Mouse (Mus musculus) midbrain, embryonic 13.5 days (tissue): ENCODE results near the gene Fam214b. TPM values are rescaled to one million over a fixed set of nuclear protein-coding genes. Genes with fewer than 3 reads are reported as not detected.

ENCODE experiments used
- ATAC-seq: fragments of 200-750 bp; cut with Nextera tagmentation; 2 replicates; pipeline ENCODE4 v1.8.0; 2017; ENCODE audit warnings: mild to moderate bottlenecking, moderate TSS enrichment, moderate library complexity
- H3K27ac ChIP-seq: fragments of 300-500 bp; sonication (generic); 2 replicates; pipeline ENCODE4 v1.5.1; 2015; ENCODE audit warnings: inconsistent platforms, mild to moderate bottlenecking, moderate library complexity
- H3K27me3 ChIP-seq: fragments of 300-500 bp; sonication (generic); 2 replicates; pipeline ENCODE4 v1.6.1; 2015; ENCODE audit warnings: mild to moderate bottlenecking, inconsistent platforms
- H3K36me3 ChIP-seq: fragments of 300-500 bp; sonication (generic); 2 replicates; pipeline ENCODE4 v1.6.1; 2015; ENCODE audit warnings: mild to moderate bottlenecking, inconsistent platforms
- H3K4me1 ChIP-seq: fragments of 300-500 bp; sonication (generic); replicated peaks from 2 replicates; pipeline ENCODE4 v1.6.1; 2015; ENCODE audit warnings: inconsistent platforms
- H3K4me2 ChIP-seq: fragments of 300-500 bp; sonication (generic); replicated peaks from 2 replicates; pipeline ENCODE4 v1.6.1; 2015; ENCODE audit warnings: moderate library complexity, mild to moderate bottlenecking, inconsistent platforms
- H3K4me3 ChIP-seq: fragments of 300-500 bp; sonication (generic); replicated peaks from 2 replicates; pipeline ENCODE4 v1.5.1; 2015; ENCODE audit warnings: mild to moderate bottlenecking, inconsistent platforms
- H3K9ac ChIP-seq: fragments of 300-500 bp; sonication (generic); replicated peaks from 2 replicates; pipeline ENCODE4 v1.6.1; 2015; ENCODE audit warnings: mild to moderate bottlenecking, inconsistent platforms
- H3K9me3 ChIP-seq: fragments of 300-500 bp; sonication (generic); 2 replicates; pipeline ENCODE4 v1.6.1; 2016; ENCODE audit warnings: mild to moderate bottlenecking, inconsistent platforms
- WGBS: fragments of 180-500 bp; shearing (Covaris S2); methylation state at CpG from one replicate; pipeline ENCODE4 v1.1.7; 2015; 5-methylcytosine and 5-hydroxymethylcytosine counted together
- polyA plus RNA-seq: library from polyadenylated mRNA; unstranded; fragments of >200 nt; fragmentation: Nextera tagmentation; extraction: Ambion mirVana; gene quantifications from 2 replicates; pipeline ENCODE4 v1.2.1, GENCODE M21; 2015

Fam214b gene
- polyA plus RNA-seq, 1 experiment from 2014 or later: 55.2 TPM

DNA sequence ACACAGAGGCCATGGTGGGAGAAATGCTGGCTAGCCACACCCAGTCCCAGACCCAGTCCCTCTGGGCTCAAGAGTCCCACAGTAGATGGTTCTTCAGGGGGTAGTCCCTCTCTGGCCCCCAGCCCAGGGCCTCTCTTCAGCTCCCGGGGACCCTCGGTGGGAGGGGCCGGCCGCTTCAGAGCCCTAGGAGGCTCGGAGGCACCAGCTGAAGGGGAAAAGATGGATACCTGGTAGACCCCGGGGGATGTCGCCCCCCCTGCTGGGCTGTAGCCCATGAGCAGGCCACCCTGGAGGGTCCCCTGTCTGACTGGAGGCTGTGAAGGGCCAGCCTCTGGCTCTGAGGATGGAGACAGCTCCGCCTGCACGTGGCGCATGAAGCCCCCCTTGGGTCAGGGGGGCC, 9.7 kb downstream of the Fam214b start:
- 94% methylated on average over 9 of the region's 10 CpGs for WGBS
- no peak overlapping the region for H3K4me2 ChIP-seq
- peaks cover 52% of the 10 kb centered on the region for H3K4me1 ChIP-seq
- no peak for ATAC-seq
- no peak overlapping the region for H3K4me3 ChIP-seq
- H3K27ac ChIP-seq: no peak overlapping the region
- H3K9me3 ChIP-seq: no peaks in the 10 kb centered on the region
- peaks cover 49% of the 10 kb centered on the region for H3K36me3 ChIP-seq
- no peak overlapping the region for H3K9ac ChIP-seq
- H3K27me3 ChIP-seq: no peaks in the 10 kb centered on the region

DNA sequence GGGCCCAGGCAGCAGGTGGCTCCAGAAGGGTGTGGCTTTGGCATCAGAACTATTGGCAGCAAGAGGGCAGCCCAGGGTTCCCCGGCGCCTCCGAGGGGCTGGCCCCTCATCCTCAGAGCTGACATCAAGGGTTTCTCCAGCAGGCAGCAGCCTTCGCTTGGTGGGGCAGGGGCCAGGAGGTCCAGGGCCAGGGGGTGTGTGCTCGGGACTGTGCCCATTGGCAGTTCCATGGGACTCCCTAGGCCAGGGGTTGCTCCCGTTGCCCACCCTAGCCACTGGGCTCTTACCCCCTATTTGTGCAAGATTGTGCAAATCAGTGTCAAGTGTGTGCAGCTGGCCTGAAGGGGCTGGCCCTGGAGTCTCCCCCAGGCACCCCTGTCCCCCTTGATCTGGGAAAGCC, 10.2 kb downstream of the Fam214b start:
- Histone ChIP-seq H3K4me2 (no peak overlapping the region), H3K9me3 (no peaks in the 10 kb centered on the region), H3K9ac (no peak overlapping the region), H3K36me3 (peaks cover 49% of the 10 kb centered on the region), H3K4me3 (no peak overlapping the region), H3K27me3 (no peaks in the 10 kb centered on the region), H3K4me1 (peaks cover 47% of the 10 kb centered on the region), H3K27ac (no peak overlapping the region)
- 91% methylated on average over 6 of the region's 6 CpGs for WGBS
- ATAC-seq: no peak

DNA sequence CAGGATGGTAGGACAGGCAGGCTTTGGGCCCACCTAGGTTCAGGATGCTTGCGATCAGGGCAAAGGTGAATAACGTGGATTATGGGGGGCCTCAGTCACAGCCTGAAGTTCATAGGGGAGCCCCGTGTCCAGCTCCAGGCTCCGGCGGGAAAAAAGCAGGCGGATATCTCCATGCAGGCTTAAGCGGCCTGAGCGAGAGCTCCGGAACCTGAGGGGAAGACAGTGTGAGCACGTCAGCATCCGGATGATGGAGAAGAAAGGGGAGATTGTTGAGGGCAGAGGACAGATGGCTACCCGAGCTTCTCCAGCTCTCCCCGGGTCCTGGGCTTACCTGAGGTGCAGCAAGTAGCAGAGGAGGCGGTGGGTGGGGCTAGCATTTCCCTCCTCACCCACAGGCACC, 12.5 kb downstream of the Fam214b start:
- Histone ChIP-seq H3K4me1 (peaks cover 46% of the 10 kb centered on the region), H3K27me3 (no peaks in the 10 kb centered on the region), H3K4me3 (no peak overlapping the region), H3K9ac (0 out of 2 replicates have a peak overlapping the region, but pooled peaks have one; percentile 19), H3K9me3 (no peaks in the 10 kb centered on the region), H3K4me2 (no peak overlapping the region), H3K36me3 (peaks cover 62% of the 10 kb centered on the region), H3K27ac (peak overlapping the region; percentile 14; the same call in 1 of the 2 replicates)
- ATAC-seq: no peak
- 88% methylated on average over 14 of the region's 14 CpGs for WGBS

DNA sequence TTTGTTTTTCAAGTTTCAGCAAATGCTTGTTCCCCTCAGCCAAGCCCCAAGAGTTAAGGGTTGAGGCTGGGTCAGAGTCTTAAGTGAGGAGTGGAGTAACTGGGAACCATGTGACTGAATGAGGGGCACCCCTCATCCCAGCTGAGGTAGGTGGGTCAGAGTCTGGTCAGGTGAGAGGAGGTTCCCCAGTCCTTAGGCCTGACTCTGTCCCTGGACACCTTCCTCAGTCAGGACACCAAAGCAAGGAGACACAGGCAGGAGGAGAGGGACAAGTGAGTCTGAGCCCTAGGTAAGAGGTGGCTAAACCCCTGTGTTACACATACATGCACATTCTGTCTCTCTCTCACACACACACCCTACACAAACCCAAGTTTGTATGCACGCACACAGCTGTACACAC, 13.5 kb downstream of the Fam214b start:
- 89% methylated on average over 1 of the region's 1 CpGs for WGBS
- Histone ChIP-seq H3K27me3 (no peaks in the 10 kb centered on the region), H3K9me3 (no peaks in the 10 kb centered on the region), H3K4me1 (peaks cover 36% of the 10 kb centered on the region), H3K27ac (peak overlapping the region; percentile 91), H3K4me3 (no peak overlapping the region), H3K4me2 (no peak overlapping the region), H3K9ac (peak overlapping the region; percentile 39; the same call in 1 of the 2 replicates), H3K36me3 (peaks cover 71% of the 10 kb centered on the region)
- no peak for ATAC-seq

DNA sequence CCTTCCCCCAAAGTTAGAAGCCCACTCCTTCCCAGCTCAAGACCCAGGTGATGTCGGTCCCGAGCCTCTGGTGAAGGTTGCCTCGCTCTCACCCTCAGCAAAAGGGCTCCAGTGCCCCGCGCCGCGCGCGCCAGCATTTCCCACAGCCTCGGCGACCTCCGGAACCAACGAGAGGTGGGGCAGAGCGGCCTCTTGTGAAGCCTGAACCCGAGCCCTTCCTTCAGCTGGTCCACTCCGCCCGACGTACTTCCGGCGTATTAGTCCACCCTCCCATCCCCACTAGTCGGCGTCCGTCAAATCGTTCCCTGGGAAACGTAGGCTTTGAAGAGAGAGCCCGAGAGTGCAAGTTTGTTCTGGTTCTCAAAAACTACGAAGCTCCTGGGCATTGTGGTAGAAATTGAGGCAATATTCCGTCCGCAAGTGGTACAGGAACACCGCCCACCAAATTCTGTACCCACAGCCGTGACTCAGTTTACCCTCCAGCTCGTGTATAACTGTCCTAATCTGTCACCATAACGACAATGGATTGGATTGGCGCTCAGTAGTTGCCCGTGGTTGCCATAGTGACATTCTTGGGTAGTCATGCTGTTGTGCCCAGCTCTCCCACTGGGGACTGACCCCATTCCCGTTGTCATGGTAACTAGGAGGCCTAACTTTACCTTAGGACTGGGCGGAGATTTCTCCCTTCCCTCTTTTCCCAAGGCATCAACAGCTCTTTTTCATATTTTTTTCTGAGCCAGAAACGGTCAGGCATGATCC, 14.6 kb downstream of the Fam214b start, which contains the start of gene Stoml2:
Stoml2 (minus strand) TSS at position 474 of the 759 bp plus-strand sequence.
- peak within 1 kb of the TSS; percentile 91 for H3K27ac ChIP-seq
- no peaks in the 10 kb centered on the region for H3K9me3 ChIP-seq
- H3K27me3 ChIP-seq: no peaks in the 10 kb centered on the region
- ATAC-seq: peak; percentile 97
- WGBS: under 1% methylated on average over 38 of the region's 38 CpGs
- H3K4me1 ChIP-seq: peaks cover 29% of the 10 kb centered on the region
- peak within 1 kb of the TSS; percentile 92 for H3K9ac ChIP-seq
- peak within 1 kb of the TSS; percentile 74 for H3K4me2 ChIP-seq
- H3K36me3 ChIP-seq: peaks cover 73% of the 10 kb centered on the region
- peak within 1 kb of the TSS; percentile 72 for H3K4me3 ChIP-seq

DNA sequence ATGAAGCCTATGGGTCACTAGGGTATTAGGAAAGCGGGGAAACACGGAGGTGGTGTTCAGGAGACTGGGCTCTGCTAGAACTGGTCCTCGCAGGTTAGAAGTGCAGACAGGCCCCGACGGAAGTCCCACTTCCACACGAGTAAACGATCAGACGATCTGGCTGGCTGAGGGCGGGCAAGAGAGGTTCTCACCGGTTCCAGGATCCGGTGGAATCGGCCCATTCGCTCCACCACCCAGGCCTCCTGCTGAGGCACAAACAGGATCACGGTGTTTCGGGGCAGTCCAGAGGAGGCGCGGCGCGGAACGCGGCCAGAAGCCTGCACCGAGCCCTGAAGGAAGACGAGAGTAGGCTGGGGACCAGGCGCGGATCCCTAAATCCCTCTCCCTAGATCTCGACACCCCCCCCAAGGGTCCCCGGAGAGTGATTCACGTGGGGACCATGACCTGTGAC, 15.2 kb downstream of the Fam214b start:
- Histone ChIP-seq H3K27ac (peak overlapping the region; percentile 91), H3K27me3 (no peaks in the 10 kb centered on the region), H3K4me1 (peaks cover 29% of the 10 kb centered on the region), H3K9me3 (no peaks in the 10 kb centered on the region), H3K36me3 (peaks cover 67% of the 10 kb centered on the region), H3K4me3 (peak overlapping the region; percentile 72), H3K9ac (peak overlapping the region; percentile 92), H3K4me2 (peak overlapping the region; percentile 74)
- 1% methylated on average over 28 of the region's 28 CpGs for WGBS
- ATAC-seq: peak; percentile 74

DNA sequence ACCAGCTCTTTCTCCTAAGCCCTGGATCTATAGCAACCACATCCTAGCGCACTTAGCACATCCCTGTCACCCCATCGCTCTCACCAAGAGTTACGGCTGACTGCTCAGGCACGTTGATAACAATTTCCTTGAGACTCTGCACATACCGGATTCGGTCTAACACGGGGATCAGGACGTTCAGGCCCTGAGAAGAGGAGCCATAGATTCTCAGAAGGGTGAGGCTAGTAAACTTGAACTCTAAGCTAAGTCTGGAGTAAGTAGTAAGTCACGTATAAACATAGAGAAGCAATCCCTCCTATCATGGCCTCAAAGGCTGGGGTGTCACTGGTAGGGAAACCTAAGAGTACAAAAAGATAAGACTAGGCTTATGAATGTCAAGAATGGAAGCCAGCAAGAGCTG, 15.7 kb downstream of the Fam214b start:
- Histone ChIP-seq H3K36me3 (peaks cover 63% of the 10 kb centered on the region), H3K27me3 (no peaks in the 10 kb centered on the region), H3K4me3 (peak overlapping the region; percentile 72), H3K4me1 (peaks cover 29% of the 10 kb centered on the region), H3K9ac (peak overlapping the region; percentile 92), H3K27ac (peak overlapping the region; percentile 91; the same call in 1 of the 2 replicates), H3K9me3 (no peaks in the 10 kb centered on the region), H3K4me2 (peak overlapping the region; percentile 74)
- no peak for ATAC-seq
- 69% methylated on average over 9 of the region's 9 CpGs for WGBS

DNA sequence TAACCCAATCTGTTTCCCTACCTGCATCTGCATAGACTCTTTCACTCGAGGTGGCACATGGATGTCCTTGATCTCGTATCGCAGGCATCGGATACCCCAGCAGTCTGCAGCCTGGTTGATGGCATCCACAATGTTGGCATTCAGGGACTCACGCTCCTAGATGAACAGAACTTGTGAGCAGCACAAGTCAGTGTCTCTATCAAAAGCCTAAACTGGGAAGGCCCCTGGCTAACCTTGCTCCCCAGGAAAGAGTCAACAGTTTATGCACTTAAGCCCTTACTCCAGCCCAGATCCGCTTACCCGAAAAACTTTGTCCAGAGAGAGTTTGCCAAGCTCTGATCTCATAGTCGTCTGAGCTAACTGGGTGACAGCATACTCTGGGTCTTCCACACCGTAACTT, 16.3 kb downstream of the Fam214b start:
- no peak for ATAC-seq
- 94% methylated on average over 9 of the region's 9 CpGs for WGBS
- Histone ChIP-seq H3K9me3 (no peaks in the 10 kb centered on the region), H3K4me3 (peak overlapping the region; percentile 72; the same call in 1 of the 2 replicates), H3K9ac (peak overlapping the region; percentile 92; the same call in 1 of the 2 replicates), H3K4me2 (peak overlapping the region; percentile 74; the same call in 1 of the 2 replicates), H3K36me3 (peaks cover 57% of the 10 kb centered on the region), H3K4me1 (peaks cover 33% of the 10 kb centered on the region), H3K27ac (no peak overlapping the region), H3K27me3 (no peaks in the 10 kb centered on the region)

DNA sequence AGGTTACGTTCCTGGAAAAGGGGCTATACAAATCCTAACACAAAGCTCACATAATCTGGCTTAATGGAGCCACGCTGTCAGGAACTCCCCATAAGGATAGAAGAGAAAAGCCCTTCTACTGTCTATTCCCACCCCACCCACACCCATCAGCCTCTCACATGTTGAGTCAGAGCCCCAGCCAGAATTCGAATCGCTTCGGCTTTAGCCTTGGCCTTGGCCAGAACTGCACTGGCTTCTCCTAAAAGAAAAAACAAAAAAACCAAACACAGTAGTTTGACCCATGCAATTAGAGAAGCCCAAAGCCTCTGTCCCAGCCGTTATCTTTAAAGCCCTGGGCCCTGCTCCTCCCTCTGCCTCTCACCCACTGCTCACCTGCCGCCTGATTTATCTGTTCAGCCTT, 16.9 kb downstream of the Fam214b start:
- Histone ChIP-seq H3K36me3 (peaks cover 51% of the 10 kb centered on the region), H3K9me3 (no peaks in the 10 kb centered on the region), H3K9ac (no peak overlapping the region), H3K4me3 (no peak overlapping the region), H3K27ac (no peak overlapping the region), H3K4me2 (no peak overlapping the region), H3K27me3 (no peaks in the 10 kb centered on the region), H3K4me1 (peaks cover 40% of the 10 kb centered on the region)
- WGBS: 92% methylated on average over 7 of the region's 7 CpGs
- no peak for ATAC-seq

DNA sequence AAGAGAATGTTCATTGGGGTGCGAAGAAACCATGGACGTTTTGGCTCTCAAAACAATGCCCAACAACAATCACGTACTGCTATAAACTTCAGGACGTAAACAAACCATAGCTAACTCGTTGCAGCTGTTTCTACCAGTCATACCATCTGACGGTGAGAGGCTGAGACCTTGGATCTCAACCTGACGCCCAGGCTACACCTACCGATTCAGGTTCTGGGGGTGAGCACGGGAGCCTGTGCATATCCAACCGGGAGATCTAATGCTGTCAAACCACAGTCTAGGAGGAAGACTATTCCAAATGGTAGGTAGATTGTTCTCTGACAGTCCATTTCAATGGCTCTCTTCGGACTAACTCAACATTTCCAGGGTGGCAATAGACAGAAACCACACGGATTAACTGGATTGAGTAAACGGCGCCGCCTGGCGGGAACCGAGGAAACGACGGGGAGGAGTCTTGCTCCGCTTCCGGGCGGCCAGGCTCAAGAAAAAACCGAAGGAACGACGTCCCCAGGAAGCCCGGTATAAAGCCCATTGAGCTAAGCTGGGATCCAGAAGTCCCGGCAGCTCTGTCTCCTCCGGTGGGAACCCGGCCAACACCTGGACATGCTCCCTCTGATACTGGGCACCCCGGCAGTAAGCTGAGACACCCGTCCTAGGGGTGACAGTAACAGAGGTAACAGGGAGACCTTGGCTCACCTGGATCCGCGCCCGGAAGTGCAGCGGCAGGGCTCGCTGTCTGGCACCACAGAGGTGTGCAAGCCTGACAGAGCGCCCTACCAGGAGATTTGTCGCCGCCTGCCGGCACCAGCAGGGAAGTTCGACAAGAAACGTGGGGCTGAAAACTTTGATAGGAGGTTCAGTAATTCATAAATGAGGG, 20.7 kb downstream of the Fam214b start, which contains the start of gene Pigo:
Pigo (minus strand) TSS at position 736 of the 877 bp plus-strand sequence.
- peak; percentile 97 for ATAC-seq
- H3K4me1 ChIP-seq: peaks cover 31% of the 10 kb centered on the region
- H3K9ac ChIP-seq: peak within 1 kb of the TSS; percentile 71
- peaks cover 70% of the 10 kb centered on the region for H3K36me3 ChIP-seq
- H3K4me3 ChIP-seq: peak within 1 kb of the TSS; percentile 61
- H3K4me2 ChIP-seq: peak within 1 kb of the TSS; percentile 76
- H3K27ac ChIP-seq: peak within 1 kb of the TSS; percentile 93
- 10% methylated on average over 42 of the region's 42 CpGs for WGBS
- no peaks in the 10 kb centered on the region for H3K9me3 ChIP-seq
- H3K27me3 ChIP-seq: no peaks in the 10 kb centered on the region

DNA sequence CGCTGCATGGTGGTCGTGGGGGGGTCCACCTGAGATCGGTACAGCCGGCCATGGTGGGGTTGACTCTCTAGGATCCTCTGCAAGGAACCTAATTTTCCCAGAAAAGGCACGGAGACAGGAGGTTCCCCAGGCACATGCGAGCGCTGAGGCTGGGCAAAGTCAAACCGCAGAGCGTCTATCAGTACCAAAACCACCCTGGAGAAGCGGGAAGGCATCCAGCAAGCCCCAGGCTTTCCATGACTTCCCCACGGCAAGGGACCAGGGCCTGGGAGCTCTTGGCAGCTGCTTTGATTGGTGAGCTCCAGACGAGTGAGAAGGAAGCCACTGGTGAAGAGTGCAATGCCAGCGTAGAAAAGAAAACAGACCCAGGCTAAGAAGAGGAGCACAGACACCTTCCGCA, 21.3 kb downstream of the Fam214b start:
- ATAC-seq: no peak
- Histone ChIP-seq H3K27ac (peak overlapping the region; percentile 93), H3K4me3 (peak overlapping the region; percentile 61), H3K27me3 (no peaks in the 10 kb centered on the region), H3K4me2 (peak overlapping the region; percentile 76), H3K4me1 (peaks cover 24% of the 10 kb centered on the region), H3K9ac (peak overlapping the region; percentile 71), H3K9me3 (no peaks in the 10 kb centered on the region), H3K36me3 (peaks cover 75% of the 10 kb centered on the region)
- 84% methylated on average over 14 of the region's 14 CpGs for WGBS

DNA sequence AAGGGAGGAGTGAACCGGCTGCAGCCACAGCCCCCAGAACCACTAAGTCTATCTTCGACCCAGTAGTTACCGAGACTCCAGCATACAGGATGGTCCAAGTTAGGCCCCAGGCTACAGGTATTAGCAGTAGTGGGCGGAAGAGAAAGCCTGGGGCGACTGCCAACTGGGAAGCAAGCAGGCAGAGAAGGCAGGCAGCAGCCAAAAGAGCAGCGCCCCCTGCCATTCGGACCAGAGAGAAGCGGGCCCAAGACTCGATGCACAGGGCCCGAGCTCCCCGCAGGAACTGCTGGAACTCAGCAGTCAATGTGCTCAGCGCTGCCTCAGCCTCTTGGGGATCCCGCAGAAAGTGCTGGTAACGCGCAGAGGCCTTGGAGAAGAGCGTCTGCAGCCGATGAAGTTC, 24.7 kb downstream of the Fam214b start:
- Histone ChIP-seq H3K4me2 (no peak overlapping the region), H3K36me3 (peaks cover 74% of the 10 kb centered on the region), H3K27ac (no peak overlapping the region), H3K27me3 (no peaks in the 10 kb centered on the region), H3K4me1 (peaks cover 20% of the 10 kb centered on the region), H3K9ac (no peak overlapping the region), H3K9me3 (no peaks in the 10 kb centered on the region), H3K4me3 (no peak overlapping the region)
- ATAC-seq: no peak
- WGBS: 72% methylated on average over 17 of the region's 17 CpGs
